Mouse (Mus musculus): ENCODE data around the gene Znrf3.
"Not testable (repeated sequence)": the region's sequence is repeated elsewhere in the genome, so short reads cannot be mapped to it uniquely, and the experiment has no call there.

Gene Znrf3

GRCm38 (mm10) chr11:5444599-5445451 lies at the start of gene Znrf3:
Znrf3 (minus strand) TSS chr11:5444847.
- peak; percentile 74 to 92 for DNase-seq (ENCODE audit: low spot score in 2 of 2)

DNA sequence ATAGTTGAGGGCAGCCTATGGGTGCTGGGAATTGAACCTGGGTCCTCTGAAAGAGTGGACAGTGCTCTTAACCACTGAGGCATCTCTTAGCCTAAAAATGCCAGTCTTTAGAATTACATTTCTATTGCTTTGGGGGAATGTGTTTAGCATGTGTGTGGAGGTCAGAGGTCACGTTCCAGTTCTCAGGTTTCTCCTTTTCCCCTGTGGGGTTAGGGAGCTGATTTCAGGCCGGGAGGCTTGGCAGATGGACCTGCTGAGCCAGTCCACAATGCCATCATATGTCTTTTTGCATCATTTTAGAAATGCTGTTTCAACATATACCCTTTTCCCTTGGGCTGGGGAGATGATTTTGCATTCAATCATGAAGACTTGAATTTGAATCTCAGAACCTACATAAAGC lies 49.2 kb upstream of the Znrf3 start:
- DNase-seq (ENCODE audit: low spot score in 2 of 2), result no peak

GRCm38 (mm10) chr11:5491912-5492311 lies 47.3 kb upstream of the Znrf3 start:
- DNase-seq (ENCODE audit: low spot score in 2 of 2), result no peak

GRCm38 (mm10) chr11:5490989-5491656 lies 46.5 kb upstream of the Znrf3 start:
- DNase-seq (ENCODE audit: low spot score in 2 of 2), result no peak

DNA sequence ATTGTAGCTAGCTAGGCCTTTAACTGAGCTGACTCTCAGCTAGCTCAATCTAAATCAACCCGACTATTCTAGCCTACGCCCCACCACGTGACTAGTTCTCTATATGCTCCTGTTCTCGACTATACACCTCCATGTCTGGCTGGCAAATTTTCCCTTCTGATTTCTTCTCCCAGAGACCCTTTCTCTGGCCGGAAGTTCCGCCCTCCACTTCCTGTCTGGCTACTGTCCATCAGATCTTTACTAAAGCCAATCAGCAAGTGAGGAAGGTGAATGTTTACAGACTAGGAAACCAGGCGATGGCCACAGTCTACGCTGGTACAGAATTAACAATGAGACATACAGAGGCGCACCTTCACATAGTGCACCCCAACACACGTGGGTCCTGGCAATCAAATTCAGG lies 44.8 kb upstream of the Znrf3 start:
- not testable (repeated sequence) for DNase-seq (ENCODE audit: low spot score in 2 of 2)

GRCm38 (mm10) chr11:5485193-5486011 lies 40.8 kb upstream of the Znrf3 start:
- peak; percentile 64 to 79 for DNase-seq (ENCODE audit: low spot score in 2 of 2)

GRCm38 (mm10) chr11:5482581-5482980 lies 37.9 kb upstream of the Znrf3 start:
- no peak for DNase-seq (ENCODE audit: low spot score in 2 of 2)

DNA sequence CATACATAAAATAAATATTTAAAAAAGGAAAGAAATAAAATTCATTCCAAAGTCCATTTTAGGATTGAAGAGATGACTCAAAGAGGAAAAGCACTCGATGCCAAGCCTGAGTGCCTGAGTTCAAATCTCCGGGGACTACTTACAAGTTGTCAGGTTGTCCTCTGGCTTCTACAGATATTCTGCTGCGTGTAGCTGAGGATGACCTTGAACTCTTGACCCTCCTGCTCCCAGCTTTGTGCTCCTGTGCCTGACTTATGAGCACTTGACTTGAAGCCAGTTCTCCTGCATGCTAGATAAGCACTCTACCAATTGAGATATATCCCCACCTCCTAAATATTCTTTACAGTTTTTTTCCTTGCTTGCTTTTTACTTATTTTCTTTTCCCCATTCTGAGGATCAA lies 34.2 kb upstream of the Znrf3 start:
- no peak for DNase-seq (ENCODE audit: low spot score in 2 of 2)

GRCm38 (mm10) chr11:5478193-5478592 lies 33.5 kb upstream of the Znrf3 start:
- DNase-seq (ENCODE audit: low spot score in 2 of 2), result no peak

DNA sequence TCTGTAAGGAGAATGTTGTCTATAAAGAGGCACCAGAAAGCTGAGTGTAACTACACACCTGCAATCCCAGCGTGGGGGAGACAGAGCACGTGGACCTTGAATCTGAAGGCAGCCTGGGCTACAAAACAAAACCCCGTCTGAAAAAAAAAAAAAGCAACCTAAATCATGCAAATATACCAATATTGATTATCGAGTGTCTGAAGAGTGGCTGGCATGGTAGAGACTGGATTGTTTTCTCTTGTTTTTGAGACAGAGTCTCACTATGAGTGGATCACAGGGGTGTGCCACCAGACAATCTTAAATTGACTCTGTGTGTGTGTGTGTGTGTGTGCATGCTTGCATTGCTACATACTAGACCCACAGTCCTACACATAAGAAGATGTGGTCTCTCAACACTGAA lies 32.2 kb upstream of the Znrf3 start:
- no peak for DNase-seq (ENCODE audit: low spot score in 2 of 2)

DNA sequence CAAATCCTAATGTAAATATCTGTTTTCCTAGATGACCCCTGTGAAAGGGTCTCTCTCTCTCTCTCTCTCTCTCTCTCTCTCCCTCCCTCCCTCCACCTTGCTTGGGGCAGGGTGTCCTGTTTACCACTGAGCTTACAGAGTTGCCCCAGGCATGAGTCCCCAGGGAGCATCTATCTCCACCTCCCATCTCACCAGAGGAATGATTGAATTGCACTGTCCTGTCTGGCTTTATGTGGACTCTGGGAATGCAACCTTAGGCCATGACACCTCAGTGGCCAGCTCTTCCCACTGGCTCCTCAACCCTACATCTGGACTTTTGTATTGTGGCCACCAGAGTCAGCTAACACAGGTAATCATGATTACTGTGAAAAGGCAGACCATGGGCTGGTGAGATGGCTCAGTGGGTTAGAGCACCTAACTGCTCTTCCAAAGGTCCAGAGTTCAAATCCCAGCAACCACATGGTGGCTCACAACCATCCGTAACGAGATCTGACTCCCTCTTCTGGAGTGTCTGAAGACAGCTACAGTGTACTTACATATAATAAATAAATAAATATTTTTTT lies 31.0 kb upstream of the Znrf3 start:
- not testable (repeated sequence) for DNase-seq (ENCODE audit: low spot score in 2 of 2)

DNA sequence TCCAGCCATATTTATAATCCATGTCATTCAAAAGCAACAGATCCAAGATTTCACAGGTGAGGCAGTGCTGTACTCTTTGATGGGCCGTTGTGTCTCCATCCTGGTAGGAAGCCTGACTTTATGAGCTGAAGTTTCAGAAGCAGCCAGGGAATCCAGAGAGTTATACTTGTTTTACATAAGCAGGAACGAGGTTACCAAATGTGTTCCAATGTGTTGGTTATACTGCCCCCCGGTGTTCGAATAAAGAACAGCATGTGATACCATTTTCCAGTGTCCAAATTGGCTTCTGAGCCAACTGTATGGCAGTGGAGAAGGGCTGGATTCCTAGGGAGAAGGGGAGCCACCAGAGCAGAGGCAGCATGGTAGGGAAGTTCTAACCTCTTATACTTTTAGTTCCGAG lies 29.5 kb upstream of the Znrf3 start:
- DNase-seq (ENCODE audit: low spot score in 2 of 2), result peak in 1 of 2 experiments; percentile 46

GRCm38 (mm10) chr11:5470055-5470454 lies 25.4 kb upstream of the Znrf3 start:
- DNase-seq (ENCODE audit: low spot score in 2 of 2), result no peak

DNA sequence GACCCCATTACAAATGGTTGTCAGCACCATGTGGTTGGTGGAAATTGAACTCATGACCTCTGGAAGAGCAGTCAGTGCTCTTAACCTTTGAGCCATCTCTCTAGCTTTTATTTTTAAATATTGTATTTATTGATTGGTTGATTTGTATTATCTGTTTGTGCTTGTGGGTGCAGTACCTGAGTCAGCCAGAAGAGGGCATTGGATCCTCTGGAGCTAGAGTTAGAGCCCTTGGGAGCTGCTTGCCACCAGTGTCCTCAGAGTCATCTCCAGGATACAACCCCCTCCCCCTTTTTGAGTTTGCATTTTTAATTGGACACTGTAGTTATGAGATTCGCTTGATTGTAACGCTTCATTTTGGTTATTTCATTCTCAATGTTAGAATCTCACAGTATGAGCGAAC lies 24.4 kb upstream of the Znrf3 start:
- DNase-seq (ENCODE audit: low spot score in 2 of 2), result peak in 1 of 2 experiments; percentile 28

DNA sequence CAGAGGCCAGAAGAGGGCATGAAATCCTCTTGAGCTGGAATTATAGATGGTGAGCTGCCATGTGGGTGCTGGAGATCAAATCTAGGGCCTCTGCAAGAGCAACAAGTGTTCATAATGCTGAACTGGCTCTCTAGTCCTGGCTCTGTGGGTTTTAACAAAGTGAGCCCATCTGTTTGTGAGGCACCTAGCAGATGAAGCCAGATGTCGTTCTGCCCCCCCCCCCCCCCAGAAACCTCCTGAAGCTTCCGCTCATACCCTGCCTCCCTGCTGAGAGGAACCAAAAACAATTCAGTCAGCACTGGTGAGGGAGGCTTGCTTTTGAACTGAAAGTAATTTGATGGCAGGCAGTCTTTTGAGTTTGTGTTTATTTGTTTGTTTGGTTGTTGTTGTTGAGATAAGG lies 23.8 kb upstream of the Znrf3 start:
- DNase-seq (ENCODE audit: low spot score in 2 of 2), result no peak

DNA sequence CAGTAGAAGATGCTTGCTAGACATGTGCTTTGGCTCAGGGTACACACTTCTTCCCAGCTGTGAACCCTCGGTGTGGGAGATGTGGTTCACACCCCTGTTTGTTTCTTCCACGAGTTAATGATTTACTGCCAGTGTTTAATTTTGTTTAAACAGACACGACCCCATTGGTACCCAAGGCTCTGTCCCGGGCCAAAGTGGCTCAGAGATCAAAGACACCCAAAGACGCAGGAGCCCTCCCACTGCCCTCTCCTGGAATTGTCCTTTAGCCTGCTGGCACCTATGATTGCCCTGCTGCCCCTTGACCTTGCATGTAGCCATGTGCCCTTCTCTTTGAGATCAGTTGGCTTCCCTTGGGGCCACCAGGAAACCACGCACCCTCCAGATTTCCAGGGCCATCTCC lies 7.3 kb upstream of the Znrf3 start:
- DNase-seq (ENCODE audit: low spot score in 2 of 2), result no peak

DNA sequence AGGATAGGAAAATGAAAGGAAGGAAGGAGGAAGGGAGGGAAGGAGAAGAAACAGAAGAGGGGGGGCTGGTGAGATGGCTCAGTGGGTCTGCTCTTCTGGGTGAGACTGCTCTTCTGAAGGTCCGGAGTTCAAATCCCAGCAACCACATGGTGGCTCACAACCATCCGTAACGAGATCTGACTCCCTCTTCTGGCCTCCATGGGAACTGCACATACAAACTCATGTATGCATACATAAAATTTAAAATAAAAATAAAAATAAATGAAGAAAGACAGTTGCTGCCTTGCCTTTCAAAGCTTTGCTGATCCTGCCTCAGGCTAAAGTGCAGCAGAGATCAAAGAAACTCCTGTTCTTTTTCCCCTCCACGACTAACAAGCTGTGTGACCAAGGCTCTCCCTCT lies 6.7 kb upstream of the Znrf3 start:
- no peak for DNase-seq (ENCODE audit: low spot score in 2 of 2)

GRCm38 (mm10) chr11:5450701-5451100 lies 6.1 kb upstream of the Znrf3 start:
- no peak for DNase-seq (ENCODE audit: low spot score in 2 of 2)

DNA sequence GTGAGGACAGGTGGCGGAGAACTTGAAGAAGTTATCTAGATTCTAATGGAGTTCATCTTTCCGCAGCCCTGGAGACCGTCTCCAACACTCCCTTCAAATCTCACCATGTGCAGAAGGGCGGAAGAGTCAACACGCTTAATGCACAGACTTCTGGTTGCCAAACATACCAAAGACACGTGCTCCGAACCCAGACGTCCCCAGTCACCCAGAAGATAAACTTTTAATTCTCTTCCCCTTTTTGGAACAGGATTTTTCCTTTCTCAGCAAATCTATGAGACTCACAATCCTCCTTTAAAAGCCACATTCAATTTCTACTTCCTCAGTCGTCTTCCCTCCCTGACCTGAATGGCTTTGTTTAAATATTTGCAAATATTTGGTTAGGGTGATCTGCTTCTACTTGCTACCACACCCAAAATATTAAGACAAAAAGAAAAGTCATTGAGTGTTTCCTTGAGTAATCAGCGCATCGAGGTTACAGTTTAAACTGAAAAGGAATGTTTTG lies 856 bp upstream of the Znrf3 start:
- DNase-seq (ENCODE audit: low spot score in 2 of 2), result no peak

GRCm38 (mm10) chr11:5444234-5444598 lies 431 bp downstream of the Znrf3 start:
- DNase-seq (ENCODE audit: low spot score in 2 of 2), result no peak

DNA sequence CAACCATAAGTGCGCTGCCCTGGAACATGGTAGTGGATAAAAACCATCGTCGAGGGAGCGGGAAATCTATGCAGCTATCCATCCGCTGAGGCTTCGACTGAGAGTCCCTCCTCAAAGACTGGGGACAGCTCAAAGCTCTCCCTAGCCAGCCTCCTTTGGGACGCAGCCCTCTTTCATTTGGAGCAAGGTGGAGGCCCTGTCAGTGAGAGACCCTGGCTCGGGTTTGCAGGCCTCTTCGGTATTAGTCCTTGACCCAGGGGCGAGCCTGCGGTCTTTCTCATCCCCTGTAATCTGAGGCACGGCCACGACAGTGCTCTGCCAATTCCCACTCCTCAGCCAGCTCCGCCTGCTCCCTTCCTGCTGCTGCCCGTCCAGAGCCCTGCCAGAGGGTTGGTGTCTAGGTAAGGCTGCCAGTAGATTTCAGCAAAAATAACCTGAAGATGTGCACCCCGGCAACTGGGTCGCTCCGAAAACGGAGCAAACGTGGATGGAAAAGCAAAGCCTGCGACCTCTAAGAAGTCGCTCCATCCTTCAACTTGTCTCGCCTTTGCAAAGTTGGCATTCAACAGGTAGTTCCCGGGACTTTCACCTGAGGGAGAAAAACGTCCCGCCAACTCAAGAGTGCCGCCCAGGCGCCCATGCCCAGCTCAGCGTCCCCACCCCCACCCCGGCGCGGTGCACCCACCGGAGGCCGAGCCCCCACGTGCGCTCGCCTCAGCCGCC lies 975 bp downstream of the Znrf3 start:
- DNase-seq (ENCODE audit: low spot score in 2 of 2), result peak in 1 of 2 experiments; percentile 25
